Mouse (Mus musculus) forebrain, postnatal 0 days (tissue): ENCODE results near the gene A430033K04Rik. TPM values are rescaled to one million over a fixed set of nuclear protein-coding genes. Genes with fewer than 3 reads are reported as not detected.

ENCODE experiments used
- ATAC-seq: fragments of 200-750 bp; cut with Nextera tagmentation; 2 replicates; pipeline ENCODE4 v1.8.0; 2017; ENCODE audit warnings: mild to moderate bottlenecking, moderate library complexity
- DNase-seq: peaks from one replicate; pipeline ENCODE4 v3.0.0-alpha.2; 2015
- H3K27ac ChIP-seq: fragments of 300-500 bp; sonication (generic); 2 replicates; pipeline ENCODE4 v1.5.1; 2014; ENCODE audit warnings: low read depth, mild to moderate bottlenecking, antibody characterized with exemption, low read length, moderate library complexity, mixed read lengths
- H3K27me3 ChIP-seq: fragments of 300-500 bp; sonication (generic); 2 replicates; pipeline ENCODE4 v1.6.1; 2014; ENCODE audit warnings: mild to moderate bottlenecking, low read length, mixed read lengths; ENCODE audit not compliant: insufficient read depth
- H3K36me3 ChIP-seq: fragments of 300-500 bp; sonication (generic); 2 replicates; pipeline ENCODE4 v1.6.1; 2014; ENCODE audit warnings: mild to moderate bottlenecking, moderate library complexity; ENCODE audit not compliant: insufficient read depth
- H3K4me1 ChIP-seq: fragments of 300-500 bp; sonication (generic); 2 replicates; pipeline ENCODE4 v1.6.1; 2014; ENCODE audit warnings: antibody characterized with exemption; ENCODE audit not compliant: insufficient read depth
- H3K4me2 ChIP-seq: fragments of 300-500 bp; sonication (generic); 2 replicates; pipeline ENCODE4 v1.6.1; 2014; ENCODE audit warnings: low read depth, mild to moderate bottlenecking, moderate library complexity
- H3K4me3 ChIP-seq: fragments of 300-500 bp; sonication (generic); 2 replicates; pipeline ENCODE4 v1.5.1; 2014; ENCODE audit warnings: low read depth, low read length, mixed read lengths
- H3K9ac ChIP-seq: fragments of 300-500 bp; sonication (generic); 2 replicates; pipeline ENCODE4 v1.6.1; 2014; ENCODE audit warnings: mild to moderate bottlenecking
- H3K9me3 ChIP-seq: fragments of 300-500 bp; sonication (generic); 2 replicates; pipeline ENCODE4 v1.6.1; 2016; ENCODE audit warnings: low read length
- CTCF ChIP-seq: sonication (generic); IDR thresholded peaks from 2 replicates; pipeline ENCODE4 v1.5.1; 2016; ENCODE audit warnings: antibody characterized with exemption, control low read depth, low read depth
- WGBS: fragments of 180-500 bp; shearing (Covaris S2); extraction: QIAGEN DNeasy Blood & Tissue Kit; methylation state at CpG from one replicate; pipeline ENCODE4 v1.1.7; 2014; 5-methylcytosine and 5-hydroxymethylcytosine counted together
- polyA plus RNA-seq: library from polyadenylated mRNA; unstranded; fragments of >200 nt; fragmentation: Nextera tagmentation; extraction: Ambion mirVana; gene quantifications from 2 replicates; pipeline ENCODE4 v1.2.1, GENCODE M21; 2015
- total RNA-seq: library from RNA; depleted of rRNA; stranded (reverse); fragments of >200 nt; gene quantifications from 2 replicates; pipeline ENCODE4 v1.2.3, GENCODE M21; 2014

A430033K04Rik gene
- total and polyA plus RNA-seq, 2 experiments from 2014 or later: 14.0 to 26.1 TPM

- Histone ChIP-seq H3K9ac (no peak overlapping the region), H3K4me1 (no peaks in the 10 kb centered on the region), H3K27ac (no peak overlapping the region), H3K9me3 (no peaks in the 10 kb centered on the region), H3K4me2 (no peak overlapping the region), H3K4me3 (no peak overlapping the region), H3K36me3 (no peaks in the 10 kb centered on the region), H3K27me3 (no peaks in the 10 kb centered on the region)
- ATAC-seq: peak; percentile 47; the same call in 1 of the 2 replicates
- 7% methylated on average over 5 of the region's 5 CpGs for WGBS
- peak; percentile 81 for DNase-seq
- peak; percentile 91 for TF ChIP-seq CTCF
Measured at GRCm38 (mm10) chr5:138658922-138659321, 36.3 kb downstream of the A430033K04Rik start.

- Histone ChIP-seq H3K27me3 (no peaks in the 10 kb centered on the region), H3K4me2 (no peak overlapping the region), H3K36me3 (no peaks in the 10 kb centered on the region), H3K4me1 (no peaks in the 10 kb centered on the region), H3K4me3 (no peak overlapping the region), H3K27ac (no peak overlapping the region), H3K9ac (no peak overlapping the region), H3K9me3 (no peaks in the 10 kb centered on the region)
- DNase-seq: no peak
- ATAC-seq: no peak
- WGBS: 67% methylated on average over 8 of the region's 8 CpGs
- no peak for TF ChIP-seq CTCF
Measured at GRCm38 (mm10) chr5:138683023-138683766, 60.5 kb downstream of the A430033K04Rik start.

GRCm38 (mm10) chr5:138683821-138684220, 61.2 kb downstream of the A430033K04Rik start:
- no peaks in the 10 kb centered on the region for H3K27me3 ChIP-seq
- 99% methylated on average over 7 of the region's 7 CpGs for WGBS
- no peaks in the 10 kb centered on the region for H3K4me1 ChIP-seq
- ATAC-seq (no peak), DNase-seq (no peak)
- H3K27ac ChIP-seq: no peak overlapping the region
- H3K4me3 ChIP-seq: no peak overlapping the region
- no peaks in the 10 kb centered on the region for H3K9me3 ChIP-seq
- no peaks in the 10 kb centered on the region for H3K36me3 ChIP-seq
- H3K4me2 ChIP-seq: no peak overlapping the region
- H3K9ac ChIP-seq: no peak overlapping the region
- no peak for TF ChIP-seq CTCF

- no peak for TF ChIP-seq CTCF
- no peak overlapping the region for H3K4me2 ChIP-seq
- no peak overlapping the region for H3K27ac ChIP-seq
- H3K4me1 ChIP-seq: no peaks in the 10 kb centered on the region
- H3K4me3 ChIP-seq: no peak overlapping the region
- H3K27me3 ChIP-seq: no peaks in the 10 kb centered on the region
- no peaks in the 10 kb centered on the region for H3K36me3 ChIP-seq
- no peaks in the 10 kb centered on the region for H3K9me3 ChIP-seq
- H3K9ac ChIP-seq: no peak overlapping the region
- no peak for DNase-seq
- 80% methylated on average over 5 of the region's 5 CpGs for WGBS
- ATAC-seq: no peak
Measured at GRCm38 (mm10) chr5:138687453-138687852, 64.8 kb downstream of the A430033K04Rik start.

DNA sequence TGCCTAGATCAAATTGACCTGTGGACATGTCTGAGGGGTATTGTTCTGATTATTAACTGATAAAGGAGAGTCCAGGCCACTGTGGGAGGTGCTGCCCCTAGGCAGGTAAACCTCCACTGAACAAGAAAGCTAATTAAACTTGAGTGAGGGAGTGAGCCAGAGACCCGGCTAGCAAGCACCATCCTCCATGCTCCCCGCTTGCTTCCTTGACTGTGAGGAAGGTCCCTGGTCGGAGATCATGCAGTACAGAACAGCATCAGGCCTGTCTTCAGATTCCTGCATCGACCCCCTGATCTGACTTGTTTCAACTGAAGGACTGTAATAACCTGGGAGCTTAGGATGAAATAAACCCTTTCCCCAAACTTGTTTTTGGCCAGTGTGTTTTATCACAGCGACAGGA, 66.6 kb downstream of the A430033K04Rik start:
- DNase-seq: no peak
- Histone ChIP-seq H3K27ac (no peak overlapping the region), H3K4me1 (no peaks in the 10 kb centered on the region), H3K9ac (no peak overlapping the region), H3K9me3 (no peaks in the 10 kb centered on the region), H3K4me2 (no peak overlapping the region), H3K4me3 (no peak overlapping the region), H3K27me3 (no peaks in the 10 kb centered on the region), H3K36me3 (no peaks in the 10 kb centered on the region)
- ATAC-seq: no peak
- WGBS: 51% methylated on average over 5 of the region's 5 CpGs
- TF ChIP-seq CTCF: no peak

- Histone ChIP-seq H3K4me3 (no peak overlapping the region), H3K27me3 (no peaks in the 10 kb centered on the region), H3K36me3 (no peaks in the 10 kb centered on the region), H3K4me1 (no peaks in the 10 kb centered on the region), H3K9me3 (no peaks in the 10 kb centered on the region), H3K27ac (no peak overlapping the region), H3K9ac (no peak overlapping the region), H3K4me2 (no peak overlapping the region)
- ATAC-seq (no peak), DNase-seq (no peak)
- TF ChIP-seq CTCF: no peak
Measured at GRCm38 (mm10) chr5:138692936-138693570, 70.4 kb downstream of the A430033K04Rik start.

DNA sequence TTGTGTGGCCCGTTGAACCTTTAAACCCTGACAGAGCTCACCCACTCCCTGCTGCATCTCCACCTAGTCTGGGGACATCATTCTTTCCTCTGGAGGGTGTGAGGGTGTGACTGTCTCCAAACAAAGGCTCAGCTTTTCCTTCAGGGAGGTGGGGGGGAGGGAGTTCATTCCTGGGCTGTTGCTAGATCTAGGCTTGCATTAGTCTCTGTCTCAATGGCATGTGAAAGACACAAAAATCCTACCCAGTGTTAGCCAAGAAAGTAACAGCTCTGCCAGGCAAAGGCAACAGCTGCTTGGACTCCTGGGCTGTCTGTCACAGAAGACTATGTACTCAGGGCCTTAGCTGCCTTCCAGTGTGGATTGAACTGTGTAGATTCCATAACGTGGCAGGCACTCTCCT, 71.4 kb downstream of the A430033K04Rik start:
- Histone ChIP-seq H3K4me1 (no peaks in the 10 kb centered on the region), H3K36me3 (no peaks in the 10 kb centered on the region), H3K4me3 (no peak overlapping the region), H3K9me3 (no peaks in the 10 kb centered on the region), H3K27me3 (no peaks in the 10 kb centered on the region), H3K27ac (no peak overlapping the region), H3K4me2 (no peak overlapping the region), H3K9ac (no peak overlapping the region)
- TF ChIP-seq CTCF: no peak
- DNase-seq (no peak), ATAC-seq (no peak)
- WGBS: 61% methylated on average over 2 of the region's 2 CpGs
